Mouse (Mus musculus) B cell, adult 2 months (primary cell): ENCODE measurements around the gene Pxmp4.
A peak's percentile ranks its signal among the peaks of the same experiment; 100 is the strongest.

Experiments
- DNase-seq, 2 experiments: peaks; one replicate each; pipeline ENCODE4 v3.0.0; 2022

Pxmp4 gene

DNA sequence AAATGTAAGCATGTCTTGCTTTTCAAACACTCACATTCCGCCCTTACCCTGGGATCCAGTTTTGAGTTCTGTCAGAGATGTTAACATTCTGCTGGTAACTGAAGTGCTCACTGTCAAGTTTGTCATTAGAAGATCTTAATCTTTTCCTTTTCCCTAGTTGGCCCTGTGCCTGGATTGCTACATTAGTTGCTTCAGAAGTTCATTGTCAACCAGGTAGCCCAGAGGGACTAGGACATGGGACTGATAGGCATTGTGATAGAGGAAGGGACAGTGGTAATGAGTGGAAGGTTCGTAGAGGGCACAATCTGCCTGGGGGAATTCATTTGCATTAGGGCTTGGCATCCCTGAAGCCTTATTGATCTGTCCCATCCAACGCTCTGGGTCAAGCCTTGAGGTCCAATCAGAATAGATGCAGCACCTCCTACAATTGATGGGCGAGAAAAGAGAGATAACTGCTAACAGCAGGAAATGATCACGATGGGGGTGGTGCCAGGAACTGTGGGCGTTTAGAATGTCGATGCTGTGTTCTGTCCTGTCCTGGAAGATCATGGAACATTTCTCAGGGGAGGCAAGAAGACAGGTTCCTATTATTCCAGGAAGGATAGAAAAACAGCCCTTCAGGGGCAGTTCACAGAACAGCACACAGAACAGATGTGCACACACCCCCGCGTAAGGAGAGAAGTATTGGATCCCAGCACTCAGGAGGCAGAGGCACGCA is 5.7 kb upstream of the Pxmp4 start:
- DNase-seq, result no peak

DNA sequence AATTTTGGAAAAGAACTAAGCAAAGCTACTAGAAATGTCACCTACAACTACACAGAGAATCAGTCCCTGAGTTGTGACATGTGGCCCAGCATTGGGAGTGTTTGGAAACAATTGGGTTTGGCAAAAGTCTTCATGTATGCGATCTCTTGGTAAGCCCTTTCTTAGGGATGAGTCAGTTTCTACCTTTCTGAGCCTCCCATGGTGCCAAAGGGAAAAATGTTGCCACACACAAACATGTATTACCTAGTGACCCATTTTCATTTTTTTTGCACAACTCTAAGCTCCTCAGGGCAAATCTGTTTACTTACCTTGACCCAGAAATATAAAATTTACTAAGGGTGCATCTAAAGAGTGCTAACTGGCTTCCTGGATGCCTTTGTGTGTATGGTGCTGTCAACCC is 3.5 kb upstream of the Pxmp4 start:
- no peak for DNase-seq

DNA sequence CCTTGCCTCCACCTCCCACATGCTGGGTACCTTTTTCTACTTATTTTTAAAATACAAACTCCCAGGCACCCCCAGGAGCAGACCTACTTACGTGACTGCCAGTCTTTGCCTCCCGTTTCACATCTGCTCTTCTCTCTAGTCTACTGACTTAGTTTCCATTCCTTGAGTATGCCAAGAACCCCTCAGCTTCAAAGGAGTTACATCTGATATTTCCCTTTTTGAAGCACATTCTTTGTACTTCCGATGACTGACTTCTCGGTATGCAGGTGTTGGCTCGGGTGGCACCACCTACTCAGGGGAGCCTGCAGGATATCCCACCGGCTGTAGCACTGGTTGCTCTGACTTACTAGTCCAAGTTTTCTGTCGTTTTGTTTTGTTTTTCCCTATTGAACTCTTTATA is 648 bp upstream of the Pxmp4 start:
- no peak for DNase-seq

DNA sequence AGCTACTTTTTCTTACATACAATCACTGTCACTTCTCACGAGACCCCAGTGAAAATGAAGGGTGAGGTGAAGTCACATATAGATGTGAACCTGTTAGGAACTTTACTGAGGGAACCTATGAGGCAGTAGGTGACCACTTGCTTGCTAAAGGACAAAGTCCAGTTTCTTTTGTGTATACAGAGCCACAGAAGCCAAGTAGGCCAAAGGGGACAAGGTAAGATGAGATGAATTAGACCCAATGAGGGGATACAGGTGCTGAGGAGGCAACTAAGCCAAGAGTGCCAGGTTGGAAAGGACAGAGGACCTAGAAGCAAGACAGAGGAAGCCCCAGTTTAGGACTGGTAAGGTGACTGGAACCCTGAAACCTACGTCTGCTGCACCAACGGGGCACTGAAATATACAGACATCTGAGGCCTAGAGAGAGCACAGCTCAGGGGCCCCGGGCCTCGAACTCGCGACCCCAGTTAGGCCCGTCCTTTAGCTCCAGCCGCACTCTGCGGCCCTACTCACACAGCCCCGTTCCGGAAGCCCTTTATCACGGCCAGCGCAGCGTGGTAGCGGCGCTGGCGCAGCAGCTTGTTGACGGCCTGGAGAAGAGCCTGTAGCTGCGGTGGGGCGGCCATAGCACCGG is 386 bp downstream of the Pxmp4 start:
- no peak for DNase-seq

DNA sequence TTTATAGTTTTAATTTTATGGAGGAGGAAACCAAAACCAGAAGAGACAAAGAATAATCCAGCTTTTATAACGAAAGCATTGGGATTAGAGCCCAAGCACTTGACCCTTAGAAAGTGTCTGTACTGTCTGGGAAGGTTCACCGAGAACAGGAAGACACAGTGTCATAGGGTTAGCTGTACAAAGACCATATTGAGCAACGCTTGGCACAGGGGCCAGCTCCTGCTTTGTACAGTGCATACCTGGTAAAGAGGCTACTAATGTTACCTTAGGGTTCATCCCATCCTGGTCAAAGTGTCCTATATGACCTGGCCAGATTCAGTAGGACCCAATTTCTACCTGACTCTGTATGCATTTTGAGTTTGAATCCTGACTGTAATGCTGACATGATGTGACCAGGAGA is 2.2 kb downstream of the Pxmp4 start:
- DNase-seq, result no peak

DNA sequence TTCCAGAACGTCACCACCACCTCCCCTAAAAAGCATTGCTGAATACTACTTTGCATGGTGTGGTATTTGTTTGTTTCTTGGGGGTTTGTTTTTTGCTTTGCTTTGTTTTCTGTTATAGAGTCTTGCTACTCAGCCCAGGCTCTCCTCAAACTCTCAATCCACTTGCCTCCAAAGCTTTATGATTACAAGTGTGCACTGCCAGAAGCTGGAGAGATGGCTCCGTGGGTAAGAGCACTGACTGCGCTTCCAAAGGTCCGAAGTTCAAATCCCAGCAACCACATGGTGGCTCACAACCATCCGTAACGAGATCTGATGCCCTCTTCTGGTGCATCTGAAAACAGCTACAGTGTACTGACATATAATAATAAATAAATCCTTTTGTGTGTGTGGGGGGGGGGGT is 2.9 kb downstream of the Pxmp4 start:
- DNase-seq, result no peak

DNA sequence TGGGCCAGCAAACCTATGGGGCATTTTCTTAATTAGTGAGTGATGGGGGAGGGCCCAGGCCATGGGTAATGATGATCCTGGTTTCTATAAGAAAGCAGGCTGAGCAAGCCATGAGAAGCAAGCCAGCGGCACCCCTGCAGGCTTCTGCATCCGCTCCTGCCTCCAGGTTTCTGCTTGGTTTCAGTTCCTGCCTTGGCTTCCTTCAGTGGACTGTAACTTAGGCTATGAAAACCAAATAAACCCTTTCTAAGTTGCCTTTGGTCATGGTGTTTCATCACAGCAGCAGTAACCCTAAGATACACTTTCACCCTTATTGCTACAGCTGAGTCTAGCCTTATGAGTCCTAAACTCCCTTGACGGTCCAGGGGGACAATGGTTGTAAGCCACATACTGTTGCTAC is 6.1 kb downstream of the Pxmp4 start:
- peak; percentile 17 to 25 for DNase-seq

DNA sequence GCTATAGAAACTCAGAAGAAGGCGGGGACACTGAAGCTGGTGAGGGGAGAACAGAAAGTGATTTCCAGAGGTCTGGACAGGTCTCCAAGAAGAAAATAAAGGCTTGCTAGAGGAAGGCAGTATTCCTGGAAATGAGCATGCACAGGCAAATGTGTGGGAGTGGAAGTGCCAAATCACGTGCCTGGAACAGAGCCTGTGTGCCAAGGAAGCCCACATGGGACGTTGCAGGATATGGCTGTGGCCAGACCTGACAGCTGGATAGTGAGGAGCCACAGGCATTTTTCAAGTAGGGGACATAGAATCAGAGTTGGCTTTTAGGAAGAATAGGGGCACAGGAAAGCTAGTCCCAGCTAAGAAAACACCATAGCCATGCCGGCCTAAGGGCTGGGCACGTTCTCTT is 7.7 kb downstream of the Pxmp4 start:
- DNase-seq, result no peak

DNA sequence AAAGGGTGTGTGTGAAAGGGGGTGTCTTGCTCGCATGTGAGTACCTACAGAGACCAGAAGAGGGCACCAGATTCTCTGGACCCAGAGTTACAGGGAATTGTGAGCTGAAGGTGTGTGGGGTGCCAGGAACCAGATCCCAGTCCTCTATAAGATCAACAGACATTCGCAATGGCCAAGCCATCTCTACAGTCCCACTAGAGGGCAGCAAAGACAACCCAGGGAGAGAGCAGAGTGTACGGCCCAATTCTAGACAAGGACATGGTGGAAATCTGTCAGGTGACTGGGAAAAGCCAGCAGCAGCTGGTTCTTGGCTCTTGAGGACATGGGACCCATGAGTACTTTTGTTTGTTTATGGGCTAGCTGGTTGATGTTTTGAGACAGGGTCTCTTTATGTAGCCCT is 10.5 kb downstream of the Pxmp4 start:
- DNase-seq, result peak; percentile 58 to 60

DNA sequence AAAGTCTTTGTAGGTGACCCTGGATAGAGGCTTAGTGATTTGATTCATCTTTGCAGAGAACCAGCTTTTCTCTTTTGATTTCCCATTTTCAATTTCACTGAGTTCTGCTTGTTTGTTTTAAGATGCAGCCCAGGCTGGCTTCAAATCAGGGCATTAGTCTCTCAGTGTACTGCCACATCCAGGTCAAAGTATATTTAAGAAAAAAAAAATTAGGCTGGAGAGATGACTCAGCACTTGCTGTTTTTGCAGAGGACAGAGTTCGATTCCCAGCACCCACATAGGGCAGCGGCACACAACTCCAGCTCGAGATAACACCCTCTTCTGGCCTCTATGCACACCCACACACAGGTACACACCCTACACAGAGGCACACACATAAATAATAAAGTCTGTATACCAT is 12.3 kb downstream of the Pxmp4 start:
- no peak for DNase-seq

DNA sequence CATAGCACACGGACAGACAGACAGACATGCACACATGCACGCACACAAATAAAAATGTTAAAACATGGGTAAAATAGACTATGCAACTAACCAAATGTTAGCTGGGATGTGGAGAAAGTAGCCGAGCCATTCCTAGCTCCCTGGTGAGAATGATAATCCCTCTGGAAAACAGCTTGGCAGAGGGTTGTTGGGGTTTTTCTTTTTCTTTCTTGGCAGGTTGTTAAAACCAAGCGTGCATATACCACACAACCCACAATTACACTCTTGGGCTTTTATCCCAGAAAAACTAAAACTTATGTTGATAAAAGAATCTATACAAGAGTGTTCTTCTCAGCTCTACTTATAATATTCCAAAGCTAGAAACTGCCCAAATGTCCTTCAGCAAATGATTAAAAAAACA is 14.5 kb downstream of the Pxmp4 start:
- DNase-seq, result no peak

DNA sequence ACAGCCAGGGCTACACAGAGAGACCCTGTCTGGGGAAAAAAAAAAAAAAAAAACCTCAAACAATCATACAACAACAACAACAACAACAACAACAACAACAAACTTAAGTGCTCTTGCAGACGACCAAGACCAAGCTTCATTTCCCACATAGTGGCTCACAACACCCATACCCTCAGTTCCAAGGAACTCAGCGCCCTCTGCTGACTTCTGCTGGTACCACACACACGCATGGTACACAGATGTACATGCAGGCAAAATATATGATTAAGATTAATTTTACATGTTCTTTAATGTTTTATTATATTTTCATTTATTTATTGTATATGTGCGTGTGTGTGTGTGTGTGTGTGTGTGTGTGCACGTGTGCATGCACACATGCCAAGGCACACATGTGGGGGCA is 17.1 kb downstream of the Pxmp4 start:
- peak; percentile 56 to 59 for DNase-seq

DNA sequence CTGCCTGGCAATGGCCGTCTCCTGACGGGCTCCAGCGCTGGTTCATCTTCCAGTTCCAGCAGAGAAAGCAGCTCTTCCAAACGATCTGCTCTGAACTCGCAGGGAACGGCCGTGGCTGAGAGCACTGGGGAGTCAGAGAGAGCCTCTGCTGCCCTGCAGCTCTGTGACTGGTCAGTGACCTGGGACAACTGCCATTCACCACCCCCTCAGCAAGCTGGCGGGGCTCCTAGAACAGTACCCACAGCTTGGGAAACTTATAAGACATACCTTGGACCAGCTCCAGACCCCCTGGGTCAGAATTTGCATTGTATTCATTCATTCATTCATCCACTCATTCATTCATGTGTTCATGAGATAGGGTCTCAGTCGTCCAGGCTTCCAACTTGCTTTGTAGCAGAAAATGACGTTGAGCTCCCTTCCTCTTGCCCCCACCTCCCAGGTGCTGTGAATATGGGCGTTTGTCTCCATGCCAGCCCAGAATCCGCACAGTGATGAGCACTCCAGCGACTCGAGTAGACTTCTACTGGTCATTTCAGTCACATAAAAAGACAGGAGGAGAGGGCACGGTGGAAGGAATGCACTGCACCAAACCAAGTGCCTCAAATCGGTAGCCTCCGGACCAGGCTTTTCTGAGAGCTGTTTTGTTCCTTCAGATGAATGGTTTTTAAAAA is 18.4 kb downstream of the Pxmp4 start:
- no peak for DNase-seq

DNA sequence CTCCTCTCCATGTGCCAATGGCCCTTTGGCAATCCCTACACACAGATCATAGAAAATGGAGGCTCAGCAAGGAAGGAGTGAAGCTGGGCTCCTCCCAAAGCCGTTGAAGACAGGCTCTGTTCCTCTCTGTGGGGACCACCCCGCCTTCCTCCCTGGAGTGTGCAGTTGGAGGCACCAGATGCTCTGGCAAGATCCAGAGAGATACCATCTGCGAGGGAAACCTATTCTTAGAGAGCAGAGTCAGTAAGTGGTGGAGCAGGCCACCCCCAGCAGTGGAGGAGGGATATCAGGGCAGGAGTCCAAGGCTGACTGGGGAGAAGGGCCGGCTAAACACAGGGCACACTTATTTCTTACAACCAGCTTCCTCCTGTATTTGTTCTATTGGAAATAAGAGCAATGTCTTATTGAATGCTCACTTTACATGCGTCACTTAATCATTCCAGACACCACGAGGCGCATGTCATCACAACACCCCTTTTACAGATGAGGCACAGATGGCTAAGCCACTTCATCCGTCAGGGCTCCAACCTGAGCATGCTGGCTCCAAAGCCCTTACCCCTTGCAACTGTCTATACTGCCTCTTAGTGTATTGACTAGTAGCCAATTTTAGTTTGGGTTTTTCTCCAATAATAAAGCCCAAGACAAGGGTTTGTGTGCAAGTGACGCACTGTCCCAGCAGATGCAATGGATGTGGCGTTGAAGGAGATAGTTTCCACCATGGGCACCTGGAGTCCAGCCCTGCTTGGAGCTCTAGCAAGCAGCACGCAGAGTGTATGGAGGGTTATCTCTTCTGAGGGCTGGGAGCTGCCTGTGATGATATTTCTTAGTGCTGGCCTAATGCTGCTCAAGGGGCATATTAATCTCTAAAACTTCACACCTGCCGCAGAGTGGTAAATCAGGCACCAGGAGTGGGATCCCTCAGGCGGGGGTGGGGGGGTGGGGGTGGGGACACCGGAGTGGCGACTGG is 19.3 kb downstream of the Pxmp4 start:
- DNase-seq, result no peak

DNA sequence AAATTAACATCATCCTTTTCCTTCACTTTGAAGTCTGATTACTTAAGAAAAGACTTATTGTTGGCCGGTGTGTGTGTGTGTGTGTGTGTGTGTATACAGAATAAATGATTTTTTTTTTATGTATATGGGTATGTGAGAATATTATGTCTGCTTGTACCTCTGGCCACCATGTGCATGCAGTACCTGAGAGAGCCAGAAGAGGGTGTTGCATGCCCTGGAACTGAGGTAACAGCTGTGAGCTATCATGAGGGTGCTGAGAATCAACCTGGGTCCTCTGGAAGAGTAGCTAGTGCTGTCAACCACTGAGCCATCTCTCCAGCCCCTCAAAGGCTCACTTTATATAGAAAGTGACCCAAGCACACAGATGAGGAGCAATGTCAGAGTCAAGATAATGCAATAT is 22.1 kb downstream of the Pxmp4 start:
- no peak for DNase-seq

DNA sequence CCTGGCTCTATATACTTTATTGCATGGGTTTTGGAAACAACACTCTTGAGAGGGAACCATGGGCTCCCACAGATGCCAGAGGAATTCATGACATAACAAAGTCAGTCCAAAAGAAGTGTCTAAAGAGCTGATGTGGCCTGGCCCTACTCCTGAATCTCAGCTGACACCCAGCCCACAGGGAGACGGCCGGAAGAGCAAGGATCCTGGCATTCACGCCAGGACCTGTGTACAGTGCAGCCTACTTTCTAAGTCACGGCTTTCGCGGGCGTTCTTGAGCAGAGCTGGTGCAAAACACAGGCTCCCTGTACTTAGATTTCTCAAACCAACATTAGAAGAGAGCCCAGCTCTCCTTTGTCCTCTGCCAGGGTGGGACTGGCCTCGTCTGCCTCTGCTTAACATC is 22.9 kb downstream of the Pxmp4 start:
- no peak for DNase-seq

DNA sequence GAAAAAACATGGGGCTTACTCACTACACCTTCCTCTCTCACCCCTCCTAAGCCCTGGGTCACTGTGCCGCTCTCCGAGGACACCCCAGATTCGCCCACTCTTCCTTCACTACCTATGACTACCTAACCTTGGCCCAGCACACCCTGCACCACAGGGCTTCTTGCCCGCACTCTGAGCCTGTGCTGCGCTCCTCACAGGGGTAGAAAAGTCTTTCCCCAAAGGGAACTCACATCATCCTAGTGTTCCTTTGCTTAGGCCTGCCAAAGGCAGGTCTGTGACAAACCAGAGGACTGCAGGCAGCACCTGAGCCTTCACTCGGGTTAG is 25.8 kb downstream of the Pxmp4 start:
- DNase-seq, result no peak

DNA sequence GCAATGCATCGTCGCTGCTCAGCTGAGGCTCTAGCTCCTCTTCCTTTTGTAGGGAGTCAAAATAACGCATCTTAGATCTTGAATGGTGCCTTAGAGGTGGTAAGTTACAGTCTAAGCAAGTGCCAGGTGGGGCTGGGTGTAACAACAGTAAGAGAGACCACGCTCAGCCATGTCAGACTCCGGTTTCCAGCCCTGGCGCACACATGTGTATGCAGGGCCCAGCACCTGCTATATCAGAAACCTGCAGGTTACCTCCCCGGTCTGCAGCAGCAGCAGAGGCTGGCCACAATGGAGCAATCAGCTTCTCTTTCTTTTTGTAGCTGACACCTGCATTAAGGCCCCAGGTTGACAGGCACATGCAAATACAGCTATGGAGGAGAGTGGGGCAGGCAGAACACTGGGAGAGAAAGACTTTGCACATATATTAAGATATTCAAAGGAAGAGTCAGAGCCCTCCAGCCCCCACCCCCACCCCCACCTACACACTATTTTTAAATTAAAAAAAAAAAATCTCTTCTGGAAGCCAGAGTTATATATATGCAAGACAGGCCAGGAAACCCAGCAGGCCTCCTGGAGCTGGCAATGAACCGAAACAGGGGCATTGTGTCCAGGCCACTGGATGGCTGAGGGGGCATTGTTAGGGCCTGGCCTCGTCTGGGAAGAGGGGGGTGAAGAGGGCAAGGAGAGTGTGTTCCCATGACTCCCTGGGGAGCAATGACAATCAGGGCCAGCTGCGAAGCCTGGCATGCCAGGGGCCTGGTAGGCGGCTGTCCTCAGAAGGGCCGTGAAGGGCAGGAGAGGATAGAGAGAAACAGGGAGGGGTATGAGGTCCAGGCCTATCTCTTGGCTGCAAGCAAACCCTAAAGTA is 26.4 kb downstream of the Pxmp4 start:
- DNase-seq, result no peak

DNA sequence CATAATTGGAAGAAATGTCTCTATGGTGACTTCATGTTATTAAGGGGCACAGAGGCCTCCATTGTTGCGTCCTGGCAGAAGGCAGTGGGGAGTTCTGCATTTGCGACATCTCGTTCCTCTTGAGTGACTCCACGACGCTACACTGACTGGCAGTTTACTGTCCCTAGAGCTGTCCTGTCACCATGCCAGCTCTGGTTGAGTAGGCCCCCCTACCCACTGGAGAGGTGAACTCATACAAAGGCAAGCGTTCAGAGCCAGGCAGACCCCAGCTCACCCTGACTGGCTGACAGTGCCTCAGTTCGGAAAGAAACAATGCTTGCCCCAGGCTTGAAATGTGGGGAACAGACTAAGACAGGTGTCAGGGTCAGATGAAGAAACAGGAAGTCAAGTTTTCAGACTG is 29.2 kb downstream of the Pxmp4 start:
- peak; percentile 68 to 71 for DNase-seq

DNA sequence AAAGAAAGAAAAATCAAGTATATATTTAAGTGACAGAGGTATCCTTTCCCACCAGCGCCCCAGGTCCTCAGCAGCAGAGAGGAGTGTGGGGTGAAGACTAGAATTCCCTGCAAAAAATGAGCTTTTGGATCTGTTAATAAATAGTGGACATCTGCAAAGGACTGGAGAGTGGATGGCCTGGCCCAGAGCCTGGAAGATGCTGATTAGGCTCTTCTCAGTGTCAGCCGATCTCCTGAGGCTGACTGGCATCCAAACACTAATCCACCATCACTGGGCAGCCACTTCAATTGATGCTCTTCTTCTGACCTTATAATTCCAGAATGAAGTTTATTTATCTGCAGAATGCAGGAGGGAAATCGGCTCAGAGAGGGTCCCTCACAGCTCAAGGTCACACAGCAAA is 30.5 kb downstream of the Pxmp4 start:
- DNase-seq, result no peak

DNA sequence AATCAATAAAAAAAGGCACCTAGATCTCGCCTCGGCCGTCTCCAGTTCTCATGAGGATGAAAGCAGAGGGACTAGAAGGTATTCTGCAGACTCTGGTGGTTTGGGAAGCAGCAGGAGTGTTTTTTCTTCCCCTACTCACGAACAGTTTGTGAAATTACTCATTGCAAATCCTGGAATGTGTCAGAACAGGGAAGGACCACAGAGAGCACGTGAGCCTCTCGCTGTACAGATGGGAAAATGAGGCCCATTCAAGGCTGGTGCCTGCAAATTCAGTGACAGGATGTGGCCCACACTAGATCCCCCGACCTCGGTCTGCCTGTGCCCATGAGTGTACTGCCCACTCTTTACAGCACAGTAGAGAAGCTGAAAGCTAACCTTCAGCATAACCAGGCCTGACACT is 31.5 kb downstream of the Pxmp4 start:
- DNase-seq, result no peak

DNA sequence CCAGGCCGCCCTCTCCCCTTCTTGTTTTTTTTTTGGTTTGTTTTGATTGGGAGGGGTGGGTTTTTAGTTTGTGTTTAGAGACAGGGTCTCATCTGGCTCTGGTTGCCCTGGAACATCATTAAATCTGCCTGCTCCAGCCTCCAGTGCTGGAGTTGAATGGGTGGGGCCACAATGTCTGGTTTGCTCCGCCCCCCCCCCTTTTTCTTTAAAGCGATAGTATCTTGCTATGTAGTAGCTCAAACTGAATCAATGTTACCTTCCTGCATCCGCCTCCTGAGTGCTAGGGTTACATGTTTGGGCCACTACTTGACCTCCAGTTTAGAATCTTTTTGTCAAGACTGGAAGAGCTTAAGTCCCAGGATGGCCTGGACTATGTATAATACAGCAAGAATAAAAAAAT is 32.2 kb downstream of the Pxmp4 start:
- DNase-seq, result no peak
